Mouse (Mus musculus): Measurements from ENCODE around the gene Tekt3. TPM values are rescaled to one million over a fixed set of nuclear protein-coding genes. Genes with fewer than 3 reads are reported as not detected.

Tekt3 gene
- polyA plus RNA-seq, 1 experiment: not detected

- Histone ChIP-seq H3K36me3 (ENCODE audit: control insufficient read depth, insufficient read depth) (peaks cover 17% of the 10 kb centered on the region), H3K79me3 (ENCODE audit: low read depth) (peaks cover 3% of the 10 kb centered on the region), H3K27me3 (ENCODE audit: control insufficient read depth, insufficient read depth, insufficient read length) (no peaks in the 10 kb centered on the region), H3K4me3 (ENCODE audit: insufficient read depth, poor library complexity, severe bottlenecking) (no peak overlapping the region), H3ac (ENCODE audit: control insufficient read depth, insufficient read length, low read depth) (no peak overlapping the region), H3K79me2 (ENCODE audit: control insufficient read depth, insufficient read depth) (peaks cover 13% of the 10 kb centered on the region)
- TF ChIP-seq MAX (IDR thresholded peaks at IDR 0.05) (peak; percentile 37), MYOD1 (IDR thresholded peaks at IDR 0.05; ENCODE audit: control insufficient read depth, insufficient read length, low read depth) (no peak)
Observed at GRCm38 (mm10) chr11:63130497-63130896, 69.0 kb downstream of the Tekt3 start.

GRCm38 (mm10) chr11:63131001-63131692 is 69.7 kb downstream of the Tekt3 start:
- H3K36me3 ChIP-seq (ENCODE audit: control insufficient read depth, insufficient read depth): peaks cover 21% of the 10 kb centered on the region
- H3K79me3 ChIP-seq (ENCODE audit: low read depth): peaks cover 3% of the 10 kb centered on the region
- TF ChIP-seq CTCF (IDR thresholded peaks at IDR 0.05; ENCODE audit: control insufficient read depth, insufficient read depth, insufficient read length) (no peak), MYOD1 (IDR thresholded peaks at IDR 0.05; ENCODE audit: control insufficient read depth, insufficient read length, low read depth) (peak; percentile 4), CEBPB (IDR thresholded peaks at IDR 0.05; ENCODE audit: low read depth) (no peak), MAX (IDR thresholded peaks at IDR 0.05) (peak; percentile 7)
- H3K4me3 ChIP-seq (ENCODE audit: insufficient read depth, poor library complexity, severe bottlenecking): peak overlapping the region; percentile 56
- no peaks in the 10 kb centered on the region for H3K27me3 ChIP-seq (ENCODE audit: control insufficient read depth, insufficient read depth, insufficient read length)
- H3ac ChIP-seq (ENCODE audit: control insufficient read depth, insufficient read length, low read depth): peak overlapping the region; percentile 81
- peaks cover 13% of the 10 kb centered on the region for H3K79me2 ChIP-seq (ENCODE audit: control insufficient read depth, insufficient read depth)

GRCm38 (mm10) chr11:63131693-63132040 is 70.2 kb downstream of the Tekt3 start:
- peaks cover 3% of the 10 kb centered on the region for H3K79me3 ChIP-seq (ENCODE audit: low read depth)
- peak overlapping the region; percentile 56 for H3K4me3 ChIP-seq (ENCODE audit: insufficient read depth, poor library complexity, severe bottlenecking)
- no peaks in the 10 kb centered on the region for H3K27me3 ChIP-seq (ENCODE audit: control insufficient read depth, insufficient read depth, insufficient read length)
- H3K79me2 ChIP-seq (ENCODE audit: control insufficient read depth, insufficient read depth): peaks cover 13% of the 10 kb centered on the region
- H3ac ChIP-seq (ENCODE audit: control insufficient read depth, insufficient read length, low read depth): peak overlapping the region; percentile 81
- H3K36me3 ChIP-seq (ENCODE audit: control insufficient read depth, insufficient read depth): peaks cover 26% of the 10 kb centered on the region
- TF ChIP-seq MAX (IDR thresholded peaks at IDR 0.05) (no peak), CEBPB (IDR thresholded peaks at IDR 0.05; ENCODE audit: low read depth) (no peak), MYOG (IDR thresholded peaks at IDR 0.05; ENCODE audit: control insufficient read depth, extremely low read depth, insufficient read length) (no peak), USF1 (IDR thresholded peaks at IDR 0.05; ENCODE audit: low read depth) (no peak), CTCF (IDR thresholded peaks at IDR 0.05; ENCODE audit: control insufficient read depth, insufficient read depth, insufficient read length) (no peak), FOSL1 (IDR thresholded peaks at IDR 0.05; ENCODE audit: insufficient read depth, low read length, poor library complexity, severe bottlenecking) (no peak), MYOD1 (IDR thresholded peaks at IDR 0.05; ENCODE audit: control insufficient read depth, insufficient read length, low read depth) (no peak)

GRCm38 (mm10) chr11:63132151-63132500 is 70.7 kb downstream of the Tekt3 start:
- Histone ChIP-seq H3K36me3 (ENCODE audit: control insufficient read depth, insufficient read depth) (peaks cover 30% of the 10 kb centered on the region), H3ac (ENCODE audit: control insufficient read depth, insufficient read length, low read depth) (peak overlapping the region; percentile 74), H3K79me3 (ENCODE audit: low read depth) (peaks cover 3% of the 10 kb centered on the region), H3K27me3 (ENCODE audit: control insufficient read depth, insufficient read depth, insufficient read length) (no peaks in the 10 kb centered on the region), H3K79me2 (ENCODE audit: control insufficient read depth, insufficient read depth) (peaks cover 13% of the 10 kb centered on the region), H3K4me3 (ENCODE audit: insufficient read depth, poor library complexity, severe bottlenecking) (peak overlapping the region; percentile 56)
- TF ChIP-seq MYOG (IDR thresholded peaks at IDR 0.05; ENCODE audit: control insufficient read depth, extremely low read depth, insufficient read length): no peak
- no peak for TF ChIP-seq FOSL1 (IDR thresholded peaks at IDR 0.05; ENCODE audit: insufficient read depth, low read length, poor library complexity, severe bottlenecking)
- TF ChIP-seq MAX (IDR thresholded peaks at IDR 0.05): no peak
- TF ChIP-seq CEBPB (IDR thresholded peaks at IDR 0.05; ENCODE audit: low read depth): no peak

- Histone ChIP-seq H3ac (ENCODE audit: control insufficient read depth, insufficient read length, low read depth) (peak overlapping the region; percentile 74), H3K4me3 (ENCODE audit: insufficient read depth, poor library complexity, severe bottlenecking) (peak overlapping the region; percentile 56), H3K79me2 (ENCODE audit: control insufficient read depth, insufficient read depth) (peaks cover 13% of the 10 kb centered on the region), H3K27me3 (ENCODE audit: control insufficient read depth, insufficient read depth, insufficient read length) (no peaks in the 10 kb centered on the region), H3K36me3 (ENCODE audit: control insufficient read depth, insufficient read depth) (peaks cover 36% of the 10 kb centered on the region), H3K79me3 (ENCODE audit: low read depth) (peaks cover 3% of the 10 kb centered on the region)
- TF ChIP-seq MAX (IDR thresholded peaks at IDR 0.05) (no peak), MYOD1 (IDR thresholded peaks at IDR 0.05; ENCODE audit: control insufficient read depth, insufficient read length, low read depth) (peak; percentile 82)
Observed at GRCm38 (mm10) chr11:63132501-63133435, 71.3 kb downstream of the Tekt3 start.

- peaks cover 43% of the 10 kb centered on the region for H3K36me3 ChIP-seq (ENCODE audit: control insufficient read depth, insufficient read depth)
- no peak overlapping the region for H3K4me3 ChIP-seq (ENCODE audit: insufficient read depth, poor library complexity, severe bottlenecking)
- no peaks in the 10 kb centered on the region for H3K27me3 ChIP-seq (ENCODE audit: control insufficient read depth, insufficient read depth, insufficient read length)
- TF ChIP-seq MYOG (IDR thresholded peaks at IDR 0.05; ENCODE audit: control insufficient read depth, extremely low read depth, insufficient read length) (no peak), MAX (IDR thresholded peaks at IDR 0.05) (no peak), CEBPB (IDR thresholded peaks at IDR 0.05; ENCODE audit: low read depth) (no peak)
- no peak overlapping the region for H3ac ChIP-seq (ENCODE audit: control insufficient read depth, insufficient read length, low read depth)
- peaks cover 13% of the 10 kb centered on the region for H3K79me2 ChIP-seq (ENCODE audit: control insufficient read depth, insufficient read depth)
- H3K79me3 ChIP-seq (ENCODE audit: low read depth): peaks cover 3% of the 10 kb centered on the region
Observed at GRCm38 (mm10) chr11:63134021-63134420, 72.6 kb downstream of the Tekt3 start.

Measured in C2C12 (cell line).